Mouse (Mus musculus) naive thymus-derived CD4-positive, alpha-beta T cell, adult 2 months (primary cell): Measurements from ENCODE around the gene Gtsf2.

ENCODE experiments used
- DNase-seq: peaks from one replicate; pipeline ENCODE4 v3.0.0-alpha.2; 2011; ENCODE audit warnings: low read depth

Gene Gtsf2

GRCm38 (mm10) chr15:103393577-103393976 is 54.7 kb downstream of the Gtsf2 start:
- DNase-seq: no peak
